ENCODE assay signal across 8 mouse cellular contexts in genomic region chr17:74994582-74994893, GRCm38 (mm10). TPM values are rescaled to one million over a fixed set of nuclear protein-coding genes. Genes with fewer than 3 reads are reported as not detected.
DNase-seq lines count a peak whose midpoint lies in the region; ATAC-seq lines count a peak whose summit lies in the region.

No protein-coding gene starts in this region.

- no peaks in the 10 kb centered on the region for H3K27me3 ChIP-seq in forebrain, embryonic 12.5 days
- no peaks in the 10 kb centered on the region for H3K27me3 ChIP-seq in hindbrain, embryonic 16.5 days (replicated peaks; ENCODE audit: control insufficient read depth, insufficient read depth, low read length)
- no peaks in the 10 kb centered on the region for H3K27me3 ChIP-seq in midbrain, embryonic 16.5 days (ENCODE audit: control insufficient read depth, insufficient read depth, low read depth, low read length)

- H3K4me1 ChIP-seq in forebrain, embryonic 12.5 days = peaks cover 21% of the 10 kb centered on the region
- peaks cover 7% of the 10 kb centered on the region; the same call in 1 of the 2 replicates for H3K4me1 ChIP-seq in hindbrain, embryonic 16.5 days (ENCODE audit: control insufficient read depth, insufficient read depth, low read depth, low read length)
- peaks cover 12% of the 10 kb centered on the region for H3K4me1 ChIP-seq in midbrain, embryonic 16.5 days (ENCODE audit: control insufficient read depth, insufficient read depth, low read length)

- WGBS in forebrain, embryonic 12.5 days = 0% methylated on average over 4 of the region's 4 CpGs
- 4% methylated on average over 4 of the region's 4 CpGs for WGBS in hindbrain, embryonic 16.5 days
- 3% methylated on average over 4 of the region's 4 CpGs for WGBS in midbrain, embryonic 16.5 days

- no peaks in the 10 kb centered on the region for H3K36me3 ChIP-seq in forebrain, embryonic 12.5 days (replicated peaks)
- H3K36me3 ChIP-seq in hindbrain, embryonic 16.5 days (ENCODE audit: control insufficient read depth, insufficient read depth, low read length) = no peaks in the 10 kb centered on the region
- no peaks in the 10 kb centered on the region for H3K36me3 ChIP-seq in midbrain, embryonic 16.5 days (ENCODE audit: control insufficient read depth, insufficient read depth, low read length)

- H3K4me2 ChIP-seq in forebrain, embryonic 12.5 days = peak overlapping the region; percentile 57
- H3K4me2 ChIP-seq in hindbrain, embryonic 16.5 days (ENCODE audit: low read length) = peak overlapping the region; percentile 69
- peak overlapping the region; percentile 69 for H3K4me2 ChIP-seq in midbrain, embryonic 16.5 days (ENCODE audit: low read length)

- H3K4me3 ChIP-seq in forebrain, embryonic 12.5 days (replicated peaks) = peak overlapping the region; percentile 33
- H3K4me3 ChIP-seq in hindbrain, embryonic 16.5 days (ENCODE audit: low read length) = peak overlapping the region; percentile 36; the same call in 1 of the 2 replicates
- H3K4me3 ChIP-seq in midbrain, embryonic 16.5 days (ENCODE audit: low read depth, low read length) = peak overlapping the region; percentile 33; the same call in 1 of the 2 replicates

- H3K27ac ChIP-seq in forebrain, embryonic 12.5 days = peak overlapping the region; percentile 51
- H3K27ac ChIP-seq in hindbrain, embryonic 16.5 days (ENCODE audit: low read depth, low read length) = no peak overlapping the region
- no peak overlapping the region for H3K27ac ChIP-seq in midbrain, embryonic 16.5 days (ENCODE audit: low read length)

- peak; percentile 54 for DNase-seq in embryo, embryonic 10 days (ENCODE audit: low spot score)
- DNase-seq in embryo, embryonic 10.5 days (ENCODE audit: low spot score) = no peak
- no peak for DNase-seq in left cerebral cortex, postnatal 10 days (ENCODE audit: extremely low spot score in 1 of 2, low spot score in 2 of 2)
- DNase-seq in c-Kit-positive CD71-positive TER-119-positive erythroid progenitor cells, embryonic 14.5 days (ENCODE audit: low spot score) = no peak
- DNase-seq in urinary bladder, postnatal 14 days (ENCODE audit: low spot score) = no peak

- no peak overlapping the region for H3K9ac ChIP-seq in forebrain, embryonic 12.5 days
- no peak overlapping the region for H3K9ac ChIP-seq in hindbrain, embryonic 16.5 days (ENCODE audit: low read depth, low read length)
- no peak overlapping the region for H3K9ac ChIP-seq in midbrain, embryonic 16.5 days (ENCODE audit: low read depth, low read length)

- intact Hi-C loops in left cerebral cortex, postnatal 10 days (cut with DNase I) = no loop called here

- no peaks in the 10 kb centered on the region for H3K9me3 ChIP-seq in forebrain, embryonic 12.5 days
- H3K9me3 ChIP-seq in hindbrain, embryonic 16.5 days (ENCODE audit: control insufficient read depth, low read length) = 0 out of 2 replicates have a peak, but pooled peaks cover 2% of the 10 kb centered on the region
- H3K9me3 ChIP-seq in midbrain, embryonic 16.5 days (replicated peaks; ENCODE audit: control insufficient read depth, low read length, poor library complexity, severe bottlenecking) = no peaks in the 10 kb centered on the region

- peak; percentile 39; the same call in 1 of the 2 replicates for ATAC-seq in forebrain, embryonic 12.5 days (ENCODE audit: low FRiP score)
- no peak for ATAC-seq in hindbrain, embryonic 16.5 days
- ATAC-seq in midbrain, embryonic 16.5 days = no peak

RNA-seq across cellular contexts. Expression of gene Ltbp1, which starts 10.8 kb away (rescaled TPM):
- polyA plus RNA-seq in forebrain, embryonic 12.5 days (2016; fragmentation: Nextera tagmentation; extraction: Ambion mirVana) = 3.4 and 4.0 TPM in 2 replicates
- 1.6 and 2.0 TPM in 2 replicates for polyA plus RNA-seq in hindbrain, embryonic 16.5 days (2015; fragmentation: Nextera tagmentation; extraction: Ambion mirVana)
- polyA plus RNA-seq in midbrain, embryonic 16.5 days (2015; fragmentation: Nextera tagmentation; extraction: Ambion mirVana) = 0.94 and 1.1 TPM in 2 replicates
- 1 to 10 TPM; 6.2 to 6.5 TPM for total RNA-seq in left cerebral cortex, postnatal 10 days (2021)
